Mouse (Mus musculus): ENCODE results near the gene 4931428F04Rik. TPM values are rescaled to one million over a fixed set of nuclear protein-coding genes. Genes with fewer than 3 reads are reported as not detected.

The 4931428F04Rik gene
- polyA plus RNA-seq (2014; fragmentation: Illumina TruSeq; extraction: RNeasy Lipid Tissue Mini Kit (QIAGEN cat#74804); ENCODE audit: low replicate concordance), result not detected

DNA sequence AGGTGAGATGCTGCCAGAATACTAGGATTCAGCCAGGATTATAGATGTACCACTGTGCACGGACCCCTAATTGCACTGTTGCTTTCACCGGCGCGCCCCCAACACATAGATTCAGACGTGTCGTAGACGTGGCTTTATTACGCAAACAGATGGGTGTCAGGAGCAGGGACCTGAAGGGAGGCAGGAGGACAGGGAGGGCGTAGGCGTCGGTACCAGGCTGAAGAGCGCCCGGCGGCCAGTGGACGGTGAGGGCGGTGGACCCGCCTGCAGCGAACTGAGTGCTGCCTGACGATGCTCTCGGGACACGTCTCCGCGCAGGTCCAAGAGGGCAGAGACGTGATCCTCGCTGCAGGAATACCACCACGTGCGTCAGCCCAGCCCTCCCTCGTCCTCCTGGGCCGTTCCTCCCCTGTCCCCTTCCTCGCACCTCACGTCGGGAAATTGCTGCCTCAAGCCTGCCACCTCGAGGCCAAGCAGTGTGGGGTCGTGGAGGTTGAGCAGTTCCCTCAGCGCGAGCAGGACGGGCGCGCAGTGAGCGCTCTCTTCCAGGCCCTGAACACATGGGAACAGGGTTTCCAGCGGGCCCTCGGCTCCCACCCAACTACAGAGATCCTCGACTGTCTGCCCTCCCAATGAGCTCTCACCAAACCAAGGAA, at the start of gene 4931428F04Rik:
4931428F04Rik (minus strand) TSS at position 60 of the 656 bp plus-strand sequence.

DNA sequence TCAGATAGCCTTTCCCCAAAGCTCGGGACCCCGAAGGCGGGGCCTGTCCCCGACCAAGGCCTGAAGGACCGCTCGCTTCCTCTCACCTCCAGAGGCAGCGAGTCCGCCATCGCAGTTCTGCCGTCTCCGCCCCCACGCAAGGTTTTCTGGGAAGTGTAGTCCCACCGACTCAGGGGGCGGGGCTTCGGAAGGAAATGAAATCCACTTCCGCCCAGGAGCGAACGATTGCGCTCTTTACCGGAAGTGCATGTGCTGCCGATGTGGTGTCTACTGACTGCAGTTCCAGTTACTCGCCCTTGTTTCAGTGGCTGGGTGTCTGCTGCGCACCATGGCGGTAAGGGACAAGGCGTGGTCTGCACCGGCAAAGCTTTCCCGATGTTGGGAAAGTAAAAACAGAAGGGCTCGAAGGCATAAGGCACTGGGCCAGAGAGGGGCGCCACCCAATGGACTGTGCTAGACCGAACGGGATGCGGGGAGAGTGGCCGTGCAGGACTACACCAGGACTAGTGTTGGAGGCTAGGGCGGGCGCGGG, 36.5 kb upstream of the 4931428F04Rik start, which contains the start of the genes Lrrc29 and Tmem208:
Lrrc29 (minus strand) TSS at position 138 of the 532 bp plus-strand sequence.
Tmem208 (plus strand) TSS at position 214 of the 532 bp plus-strand sequence.

DNA sequence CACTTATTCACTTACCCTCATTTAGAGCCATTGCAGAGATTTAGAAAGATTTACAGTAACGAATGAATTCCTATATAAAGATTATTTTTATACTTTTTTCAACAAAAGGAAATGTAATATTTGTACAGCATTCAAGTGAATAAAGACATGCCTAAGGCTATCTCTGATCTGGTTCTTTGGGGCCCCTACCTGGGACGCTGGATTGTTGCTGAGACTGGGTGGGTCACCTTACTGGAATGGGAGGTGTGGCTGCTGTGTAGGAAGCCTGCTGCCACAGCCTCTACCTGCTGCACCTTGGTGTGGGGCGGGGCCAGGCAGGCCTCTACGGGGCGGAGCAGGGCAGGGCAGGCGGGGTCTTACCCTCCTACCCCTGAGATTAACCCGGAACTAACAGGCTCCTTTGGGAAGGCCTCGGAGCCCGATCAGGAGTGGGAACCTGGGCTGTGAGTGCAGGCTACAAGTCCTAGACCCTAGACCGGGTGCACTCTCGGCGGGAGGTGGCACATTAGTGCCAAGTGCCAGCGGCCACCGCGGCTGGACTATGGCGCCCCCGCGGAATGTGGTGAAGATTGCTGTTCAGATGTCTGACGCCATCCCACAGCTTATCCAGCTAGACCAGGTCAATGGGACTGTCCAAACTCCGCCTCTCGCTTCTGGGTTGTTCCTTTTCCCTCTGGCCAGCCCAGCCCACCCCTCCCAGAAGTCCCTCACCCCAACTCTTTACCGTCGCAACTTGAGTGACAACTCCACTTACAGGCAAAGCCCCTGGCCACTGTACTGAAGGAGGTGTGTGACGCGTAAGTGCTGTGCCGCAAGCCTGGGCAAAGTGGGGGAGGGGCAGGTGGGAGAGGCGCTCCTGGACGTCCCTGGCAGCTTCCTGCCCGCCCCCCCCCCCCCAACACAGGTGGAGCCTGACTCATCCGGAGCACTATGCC, 15.8 kb upstream of the 4931428F04Rik start, which contains the start of gene Elmo3:
Elmo3 (plus strand) TSS at position 391 of the 935 bp plus-strand sequence.

DNA sequence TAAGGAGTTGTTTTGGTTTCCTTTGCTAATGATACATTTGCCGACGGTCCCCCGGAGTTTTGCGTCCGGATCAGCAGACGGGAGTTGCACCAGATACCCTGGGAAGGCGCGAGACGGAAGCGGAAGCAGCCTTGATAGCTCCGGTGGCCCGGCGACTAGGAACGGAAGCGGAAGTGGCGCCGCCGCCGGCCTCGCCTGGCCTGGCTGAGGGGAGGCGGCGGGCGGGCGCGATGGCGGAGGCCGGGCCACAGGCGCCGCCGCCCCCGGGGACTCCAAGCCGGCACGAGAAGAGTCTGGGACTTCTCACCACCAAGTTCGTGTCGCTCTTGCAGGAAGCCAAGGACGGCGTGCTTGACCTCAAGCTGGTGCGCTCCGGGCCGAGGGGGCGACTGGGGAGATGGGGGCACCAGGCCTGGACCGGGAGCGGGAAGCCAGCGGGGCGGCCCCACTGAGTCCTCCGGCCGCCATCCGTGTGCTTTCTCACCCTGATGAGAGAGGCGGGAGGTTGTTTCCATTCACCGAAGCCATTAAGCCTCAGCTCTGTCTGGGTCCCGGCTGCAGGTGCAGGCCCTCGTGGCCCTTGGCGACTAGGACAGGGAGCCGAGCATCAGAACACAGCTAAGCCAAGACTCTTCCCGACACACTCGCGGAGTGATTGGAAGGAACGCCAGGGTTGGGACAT, 8.0 kb upstream of the 4931428F04Rik start, which contains the start of gene E2f4:
E2f4 (plus strand) TSS at position 153 of the 682 bp plus-strand sequence.

DNA sequence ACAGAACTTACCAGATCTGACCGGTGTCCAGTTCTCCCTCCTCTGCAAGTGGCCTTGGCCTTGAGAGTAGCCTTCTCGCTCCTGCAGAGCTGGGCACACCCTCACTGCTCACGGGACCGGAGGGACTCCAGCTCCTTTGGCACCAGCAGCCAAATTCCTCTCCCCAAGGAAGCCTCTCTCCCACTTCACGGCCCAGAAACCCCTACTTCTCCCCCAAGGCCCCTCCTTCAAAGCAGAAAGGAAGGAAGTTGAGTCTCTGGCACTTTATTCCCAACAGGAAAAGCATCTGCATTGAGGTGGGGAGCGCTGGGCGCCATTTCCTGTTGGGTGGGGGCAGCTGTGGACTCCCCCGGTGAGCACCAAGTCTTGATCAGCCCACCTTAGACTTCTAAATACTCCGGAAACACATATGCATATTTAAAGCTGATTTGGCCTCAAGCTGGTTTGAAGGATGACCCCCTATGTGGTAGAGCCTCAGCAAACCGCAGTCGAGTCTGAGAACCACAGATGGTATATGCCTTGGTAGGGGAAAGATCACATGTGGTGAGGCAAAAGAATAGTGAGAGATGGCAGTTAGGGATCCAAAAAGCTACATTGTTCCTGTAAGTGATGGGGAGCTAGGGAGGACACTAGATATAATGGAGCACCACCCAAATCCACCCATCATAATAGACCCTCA, 6.4 kb upstream of the 4931428F04Rik start, which contains the start of gene Exoc3l:
Exoc3l (minus strand) TSS at position 207 of the 679 bp plus-strand sequence.

DNA sequence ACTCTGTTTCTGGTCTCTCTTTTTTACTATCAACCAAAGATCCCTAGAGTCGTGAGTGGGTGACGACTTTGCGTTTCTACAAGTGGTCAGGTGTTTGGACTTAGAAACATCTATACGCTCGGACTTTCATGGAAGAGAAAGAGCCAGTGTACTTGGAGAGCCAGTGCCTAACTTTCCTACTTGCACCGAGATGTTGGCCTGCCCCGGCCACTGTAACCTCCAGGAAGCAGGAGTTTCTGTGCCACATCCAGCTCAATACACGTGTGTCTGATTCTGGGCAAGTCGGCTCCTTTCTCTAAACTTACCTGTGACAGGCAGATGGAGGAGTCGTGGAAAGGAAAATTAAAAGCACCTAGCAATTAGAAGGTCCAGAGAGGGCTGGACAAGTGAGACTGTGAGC, 13.8 kb downstream of the 4931428F04Rik start, which contains the start of gene Nol3:
Nol3 (plus strand) TSS at position 301 of the 400 bp plus-strand sequence.

DNA sequence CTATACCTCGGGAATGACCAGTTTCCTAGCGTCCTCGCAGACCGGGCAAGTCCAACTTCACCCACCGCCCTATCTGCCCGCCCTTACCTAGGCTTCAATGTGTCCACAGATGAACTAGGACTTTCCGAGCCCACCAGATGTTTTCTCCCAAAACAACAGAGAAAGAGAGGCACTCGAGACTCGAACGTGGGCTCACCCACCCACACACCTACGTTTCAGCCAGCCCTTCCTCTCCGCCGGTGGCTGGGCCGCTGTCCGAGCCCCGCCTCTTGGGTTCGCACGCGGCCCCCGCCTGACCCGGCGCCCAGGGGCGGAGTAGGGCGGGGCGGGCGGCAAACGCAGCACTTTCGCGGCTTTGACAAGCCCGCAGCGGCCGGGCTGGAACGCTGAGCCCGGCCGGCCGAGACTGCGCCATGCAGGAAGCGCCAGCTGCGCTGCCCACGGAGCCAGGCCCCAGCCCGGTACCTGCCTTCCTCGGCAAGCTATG, 20.2 kb downstream of the 4931428F04Rik start, which contains the start of gene Hsf4:
Hsf4 (plus strand) TSS at position 341 of the 487 bp plus-strand sequence.

DNA sequence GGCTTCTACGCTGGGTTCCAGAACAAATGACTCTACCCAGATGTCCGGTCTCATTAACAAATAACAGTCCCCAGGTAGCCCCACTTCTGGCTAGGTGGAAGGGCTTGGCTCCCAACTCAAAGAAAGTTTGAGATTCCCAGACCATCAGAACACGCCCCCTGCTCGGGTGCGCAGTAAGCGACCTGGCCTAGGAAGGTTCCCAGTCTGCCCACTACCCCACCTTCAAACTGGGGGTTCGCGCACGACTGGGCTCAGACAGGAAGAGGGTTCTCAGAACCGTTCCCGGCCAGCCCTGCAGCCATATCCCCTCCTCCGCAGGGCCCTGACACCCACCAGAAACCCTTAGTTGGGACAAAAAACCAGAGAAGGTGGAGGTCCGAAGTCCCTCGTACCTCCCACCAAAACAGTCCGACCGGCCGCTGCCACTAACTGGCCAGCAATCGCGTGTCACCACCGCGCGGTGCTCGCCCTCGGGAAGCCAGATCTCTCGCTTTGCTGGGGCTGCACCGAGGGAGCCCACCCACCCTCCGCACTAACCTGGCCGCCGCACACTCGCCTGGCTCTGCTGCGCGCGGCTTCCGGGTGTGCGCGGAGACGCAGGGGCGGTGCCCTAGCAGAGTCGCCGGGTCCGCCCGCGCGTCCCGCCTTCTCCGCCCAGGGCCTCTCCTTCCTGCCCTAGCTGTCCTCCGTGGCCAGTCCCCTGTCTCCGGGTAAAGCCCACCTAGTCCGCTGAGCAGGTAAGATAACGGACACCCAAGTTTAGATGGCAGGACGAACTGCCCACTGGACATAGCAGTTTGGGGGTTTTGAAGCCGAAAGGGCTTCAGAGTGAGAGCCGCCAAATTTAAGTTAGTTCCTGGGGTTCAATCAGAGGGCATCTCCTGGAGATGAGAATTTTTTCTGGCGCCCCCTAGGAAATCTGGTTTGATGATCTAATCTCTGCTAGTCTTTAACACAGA, 25.4 kb downstream of the 4931428F04Rik start, which contains the start of the genes Tradd and Fbxl8:
Tradd (minus strand) TSS at position 586 of the 959 bp plus-strand sequence.
Fbxl8 (plus strand) TSS at position 625 of the 959 bp plus-strand sequence.

DNA sequence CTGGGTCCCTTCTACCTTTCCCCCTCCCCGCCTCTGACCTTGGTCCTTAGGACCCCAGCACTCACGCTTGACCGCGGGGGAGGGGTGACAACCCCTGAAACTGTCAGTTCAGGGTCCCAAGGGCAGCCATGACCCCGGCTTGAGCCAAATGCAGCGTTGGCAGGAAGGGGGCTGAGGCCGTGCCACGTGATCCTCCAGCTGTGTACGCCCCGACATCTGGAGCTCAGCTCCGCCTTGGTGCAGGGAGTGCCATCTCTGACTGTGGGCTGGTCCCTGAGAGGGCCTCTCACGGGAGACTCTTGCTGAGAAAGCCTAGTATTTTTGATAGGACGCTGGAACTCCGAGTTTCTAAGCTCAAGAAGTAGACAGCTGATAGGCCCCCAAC, 34.7 kb downstream of the 4931428F04Rik start, which contains the start of gene B3gnt9:
B3gnt9 (minus strand) TSS at position 188 of the 385 bp plus-strand sequence.

Other genes with a start within 250 kb of the 4931428F04Rik start
- 3.9 TPM for gene Ces3a, start 241.3 kb downstream of the 4931428F04Rik start, polyA plus RNA-seq (2014; fragmentation: Illumina TruSeq; extraction: RNeasy Lipid Tissue Mini Kit (QIAGEN cat#74804); ENCODE audit: low replicate concordance)
- not detected for gene Ces3b, start 206.1 kb downstream of the 4931428F04Rik start, polyA plus RNA-seq (2014; fragmentation: Illumina TruSeq; extraction: RNeasy Lipid Tissue Mini Kit (QIAGEN cat#74804); ENCODE audit: low replicate concordance)
- not detected for gene Ces4a, start 158.1 kb downstream of the 4931428F04Rik start, polyA plus RNA-seq (2014; fragmentation: Illumina TruSeq; extraction: RNeasy Lipid Tissue Mini Kit (QIAGEN cat#74804); ENCODE audit: low replicate concordance)
- 98.9 TPM for gene Cbfb, start 119.2 kb downstream of the 4931428F04Rik start, polyA plus RNA-seq (2014; fragmentation: Illumina TruSeq; extraction: RNeasy Lipid Tissue Mini Kit (QIAGEN cat#74804); ENCODE audit: low replicate concordance)
- 25.7 TPM for gene D230025D16Rik, start 64.7 kb downstream of the 4931428F04Rik start, polyA plus RNA-seq (2014; fragmentation: Illumina TruSeq; extraction: RNeasy Lipid Tissue Mini Kit (QIAGEN cat#74804); ENCODE audit: low replicate concordance)
- gene B3gnt9, start 34.7 kb downstream of the 4931428F04Rik start, polyA plus RNA-seq (2014; fragmentation: Illumina TruSeq; extraction: RNeasy Lipid Tissue Mini Kit (QIAGEN cat#74804); ENCODE audit: low replicate concordance), result 1.2 TPM
- 2.2 TPM for gene Tradd, start 25.3 kb downstream of the 4931428F04Rik start, polyA plus RNA-seq (2014; fragmentation: Illumina TruSeq; extraction: RNeasy Lipid Tissue Mini Kit (QIAGEN cat#74804); ENCODE audit: low replicate concordance)
- not detected for gene Fbxl8, start 25.2 kb downstream of the 4931428F04Rik start, polyA plus RNA-seq (2014; fragmentation: Illumina TruSeq; extraction: RNeasy Lipid Tissue Mini Kit (QIAGEN cat#74804); ENCODE audit: low replicate concordance)
- not detected for gene Hsf4, start 20.1 kb downstream of the 4931428F04Rik start, polyA plus RNA-seq (2014; fragmentation: Illumina TruSeq; extraction: RNeasy Lipid Tissue Mini Kit (QIAGEN cat#74804); ENCODE audit: low replicate concordance)
- gene Nol3, start 13.7 kb downstream of the 4931428F04Rik start, polyA plus RNA-seq (2014; fragmentation: Illumina TruSeq; extraction: RNeasy Lipid Tissue Mini Kit (QIAGEN cat#74804); ENCODE audit: low replicate concordance), result 0.11 TPM
- not detected for gene Exoc3l, start 6.2 kb upstream of the 4931428F04Rik start, polyA plus RNA-seq (2014; fragmentation: Illumina TruSeq; extraction: RNeasy Lipid Tissue Mini Kit (QIAGEN cat#74804); ENCODE audit: low replicate concordance)
- gene E2f4, start 7.8 kb upstream of the 4931428F04Rik start, polyA plus RNA-seq (2014; fragmentation: Illumina TruSeq; extraction: RNeasy Lipid Tissue Mini Kit (QIAGEN cat#74804); ENCODE audit: low replicate concordance), result 6.3 TPM
- 3.3 TPM for gene Elmo3, start 15.7 kb upstream of the 4931428F04Rik start, polyA plus RNA-seq (2014; fragmentation: Illumina TruSeq; extraction: RNeasy Lipid Tissue Mini Kit (QIAGEN cat#74804); ENCODE audit: low replicate concordance)
- 0.19 TPM for gene Lrrc29, start 36.4 kb upstream of the 4931428F04Rik start, polyA plus RNA-seq (2014; fragmentation: Illumina TruSeq; extraction: RNeasy Lipid Tissue Mini Kit (QIAGEN cat#74804); ENCODE audit: low replicate concordance)
- gene Tmem208, start 36.5 kb upstream of the 4931428F04Rik start, polyA plus RNA-seq (2014; fragmentation: Illumina TruSeq; extraction: RNeasy Lipid Tissue Mini Kit (QIAGEN cat#74804); ENCODE audit: low replicate concordance), result 9.5 TPM
- gene Fhod1, start 58.1 kb upstream of the 4931428F04Rik start, polyA plus RNA-seq (2014; fragmentation: Illumina TruSeq; extraction: RNeasy Lipid Tissue Mini Kit (QIAGEN cat#74804); ENCODE audit: low replicate concordance), result 0.11 TPM
- not detected for gene Slc9a5, start 59.0 kb upstream of the 4931428F04Rik start, polyA plus RNA-seq (2014; fragmentation: Illumina TruSeq; extraction: RNeasy Lipid Tissue Mini Kit (QIAGEN cat#74804); ENCODE audit: low replicate concordance)
- gene Plekhg4, start 83.4 kb upstream of the 4931428F04Rik start, polyA plus RNA-seq (2014; fragmentation: Illumina TruSeq; extraction: RNeasy Lipid Tissue Mini Kit (QIAGEN cat#74804); ENCODE audit: low replicate concordance), result not detected
- not detected for gene Kctd19, start 123.6 kb upstream of the 4931428F04Rik start, polyA plus RNA-seq (2014; fragmentation: Illumina TruSeq; extraction: RNeasy Lipid Tissue Mini Kit (QIAGEN cat#74804); ENCODE audit: low replicate concordance)
- not detected for gene Lrrc36, start 123.7 kb upstream of the 4931428F04Rik start, polyA plus RNA-seq (2014; fragmentation: Illumina TruSeq; extraction: RNeasy Lipid Tissue Mini Kit (QIAGEN cat#74804); ENCODE audit: low replicate concordance)
- not detected for gene Tppp3, start 181.7 kb upstream of the 4931428F04Rik start, polyA plus RNA-seq (2014; fragmentation: Illumina TruSeq; extraction: RNeasy Lipid Tissue Mini Kit (QIAGEN cat#74804); ENCODE audit: low replicate concordance)
- 0.45 TPM for gene Zdhhc1, start 207.0 kb upstream of the 4931428F04Rik start, polyA plus RNA-seq (2014; fragmentation: Illumina TruSeq; extraction: RNeasy Lipid Tissue Mini Kit (QIAGEN cat#74804); ENCODE audit: low replicate concordance)
- gene Hsd11b2, start 228.9 kb upstream of the 4931428F04Rik start, polyA plus RNA-seq (2014; fragmentation: Illumina TruSeq; extraction: RNeasy Lipid Tissue Mini Kit (QIAGEN cat#74804); ENCODE audit: low replicate concordance), result 0.89 TPM

All from small intestine, adult 10 weeks (tissue).